Mouse (Mus musculus): Measurements from ENCODE around the gene Siah1a. TPM values are rescaled to one million over a fixed set of nuclear protein-coding genes. Genes with fewer than 3 reads are reported as not detected.

Gene Siah1a
- polyA plus RNA-seq, 1 experiment = 11.8 TPM

GRCm38 (mm10) chr8:86745935-86746441 lies 254 bp upstream of the Siah1a start:
- TF ChIP-seq POLR2A (IDR thresholded peaks at IDR 0.05; ENCODE audit: borderline replicate concordance, low read depth, low read length) = no peak
- no peak for TF ChIP-seq CTCF (IDR thresholded peaks at IDR 0.05; ENCODE audit: low read depth, low read length)
- H3K27ac ChIP-seq (ENCODE audit: insufficient read depth, low read depth, low read length) = peak overlapping the region; percentile 65
- peaks cover 17% of the 10 kb centered on the region for H3K4me1 ChIP-seq (ENCODE audit: control insufficient read depth, insufficient read depth, low read length)
- H3K4me3 ChIP-seq (ENCODE audit: insufficient read depth, low read length) = peak overlapping the region; percentile 79

DNA sequence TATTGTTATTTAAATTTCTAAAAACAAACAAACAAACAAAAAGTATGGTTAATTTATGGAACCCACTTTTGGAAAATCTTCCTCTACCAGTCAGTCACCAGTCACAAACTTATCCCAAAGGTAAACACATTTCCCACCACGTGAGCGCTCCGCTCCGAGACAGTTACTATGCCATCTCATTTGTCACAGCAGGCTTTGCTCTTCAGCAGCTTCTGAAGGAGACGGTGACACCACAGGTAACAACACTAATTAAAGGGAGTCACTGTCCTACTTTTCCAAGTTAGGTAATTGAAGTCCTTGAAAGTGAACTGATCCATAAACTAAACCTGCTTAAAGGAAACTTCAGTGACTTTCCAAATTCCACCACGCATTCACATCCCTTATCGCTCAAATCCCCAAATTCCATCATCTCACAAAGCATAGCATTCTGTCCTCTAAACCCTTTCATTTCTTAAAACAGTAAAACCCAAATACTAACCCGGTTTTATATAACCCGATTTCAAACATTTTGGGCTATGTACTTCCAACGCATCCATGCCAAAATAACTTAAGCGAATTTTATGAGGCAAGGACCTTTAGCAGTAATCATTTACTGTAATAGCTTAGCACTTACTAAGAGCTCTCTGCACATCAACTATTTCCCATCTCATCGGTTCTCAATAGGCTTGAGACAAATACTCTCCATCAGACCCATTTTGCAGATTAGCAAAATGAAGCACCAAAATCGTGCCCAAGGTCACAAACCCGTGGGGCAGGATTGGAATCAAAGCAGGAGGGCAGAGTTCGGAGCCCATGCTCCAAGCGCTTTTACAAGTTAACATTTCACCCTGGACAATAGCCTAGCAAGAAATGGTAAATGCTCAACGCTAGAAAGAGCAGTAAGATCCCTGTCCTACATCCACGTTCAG lies 1.2 kb downstream of the Siah1a start:
- H3K27ac ChIP-seq (ENCODE audit: insufficient read depth, low read depth, low read length) = 0 out of 2 replicates have a peak overlapping the region, but pooled peaks have one; percentile 65
- no peak for TF ChIP-seq CTCF (IDR thresholded peaks at IDR 0.05; ENCODE audit: low read depth, low read length)
- TF ChIP-seq POLR2A (IDR thresholded peaks at IDR 0.05; ENCODE audit: borderline replicate concordance, low read depth, low read length) = no peak
- peak overlapping the region; percentile 79 for H3K4me3 ChIP-seq (ENCODE audit: insufficient read depth, low read length)
- peaks cover 17% of the 10 kb centered on the region for H3K4me1 ChIP-seq (ENCODE audit: control insufficient read depth, insufficient read depth, low read length)

DNA sequence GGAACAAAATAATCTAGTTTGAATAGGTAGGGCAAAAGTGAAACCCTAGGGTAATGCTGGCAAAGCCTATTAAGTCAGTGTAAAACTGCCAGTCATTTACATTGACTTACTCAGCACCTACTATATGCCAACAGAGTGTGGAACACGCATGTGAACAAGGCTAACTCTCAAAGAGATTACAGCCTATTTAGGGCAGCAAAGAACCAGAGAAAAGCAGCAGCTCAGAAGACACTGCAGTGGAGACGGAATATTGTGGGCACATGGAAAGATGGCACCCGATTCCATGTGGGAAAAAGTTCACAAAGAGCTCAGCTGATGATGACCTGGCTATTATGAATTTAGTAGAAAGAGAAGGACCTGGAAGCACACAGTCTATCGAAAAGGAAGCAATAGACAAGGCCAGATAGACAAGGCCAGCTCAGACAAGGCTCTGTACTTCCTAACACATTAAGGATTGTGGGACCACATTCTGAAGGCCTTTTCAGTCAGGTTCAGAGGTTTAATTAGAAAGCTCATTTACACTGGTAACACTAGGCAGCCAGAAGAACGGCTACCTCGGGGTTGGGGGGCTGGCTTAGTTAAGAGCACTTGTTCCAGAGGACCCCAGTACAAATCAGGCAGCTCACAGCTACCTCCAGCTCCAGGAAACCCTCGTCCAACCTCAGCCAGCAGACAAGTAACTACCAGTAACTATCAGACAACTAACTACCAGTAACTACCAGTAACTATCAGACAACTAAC lies 3.0 kb downstream of the Siah1a start:
- Histone ChIP-seq H3K4me1 (ENCODE audit: control insufficient read depth, insufficient read depth, low read length) (peaks cover 17% of the 10 kb centered on the region), H3K4me3 (ENCODE audit: insufficient read depth, low read length) (no peak overlapping the region), H3K27ac (ENCODE audit: insufficient read depth, low read depth, low read length) (no peak overlapping the region)
- TF ChIP-seq CTCF (IDR thresholded peaks at IDR 0.05; ENCODE audit: low read depth, low read length) = no peak
- TF ChIP-seq POLR2A (IDR thresholded peaks at IDR 0.05; ENCODE audit: borderline replicate concordance, low read depth, low read length) = no peak

- no peak overlapping the region for H3K4me3 ChIP-seq (ENCODE audit: insufficient read depth, low read length)
- TF ChIP-seq CTCF (IDR thresholded peaks at IDR 0.05; ENCODE audit: low read depth, low read length) (no peak), POLR2A (IDR thresholded peaks at IDR 0.05; ENCODE audit: borderline replicate concordance, low read depth, low read length) (no peak)
- H3K27ac ChIP-seq (ENCODE audit: insufficient read depth, low read depth, low read length) = no peak overlapping the region
- H3K4me1 ChIP-seq (ENCODE audit: control insufficient read depth, insufficient read depth, low read length) = peaks cover 17% of the 10 kb centered on the region
Measured at GRCm38 (mm10) chr8:86741627-86742026, 4.1 kb downstream of the Siah1a start.

GRCm38 (mm10) chr8:86740899-86741298 lies 4.8 kb downstream of the Siah1a start:
- TF ChIP-seq POLR2A (IDR thresholded peaks at IDR 0.05; ENCODE audit: borderline replicate concordance, low read depth, low read length) = no peak
- TF ChIP-seq CTCF (IDR thresholded peaks at IDR 0.05; ENCODE audit: low read depth, low read length) = no peak
- Histone ChIP-seq H3K27ac (ENCODE audit: insufficient read depth, low read depth, low read length) (no peak overlapping the region), H3K4me3 (ENCODE audit: insufficient read depth, low read length) (no peak overlapping the region), H3K4me1 (ENCODE audit: control insufficient read depth, insufficient read depth, low read length) (peaks cover 17% of the 10 kb centered on the region)

DNA sequence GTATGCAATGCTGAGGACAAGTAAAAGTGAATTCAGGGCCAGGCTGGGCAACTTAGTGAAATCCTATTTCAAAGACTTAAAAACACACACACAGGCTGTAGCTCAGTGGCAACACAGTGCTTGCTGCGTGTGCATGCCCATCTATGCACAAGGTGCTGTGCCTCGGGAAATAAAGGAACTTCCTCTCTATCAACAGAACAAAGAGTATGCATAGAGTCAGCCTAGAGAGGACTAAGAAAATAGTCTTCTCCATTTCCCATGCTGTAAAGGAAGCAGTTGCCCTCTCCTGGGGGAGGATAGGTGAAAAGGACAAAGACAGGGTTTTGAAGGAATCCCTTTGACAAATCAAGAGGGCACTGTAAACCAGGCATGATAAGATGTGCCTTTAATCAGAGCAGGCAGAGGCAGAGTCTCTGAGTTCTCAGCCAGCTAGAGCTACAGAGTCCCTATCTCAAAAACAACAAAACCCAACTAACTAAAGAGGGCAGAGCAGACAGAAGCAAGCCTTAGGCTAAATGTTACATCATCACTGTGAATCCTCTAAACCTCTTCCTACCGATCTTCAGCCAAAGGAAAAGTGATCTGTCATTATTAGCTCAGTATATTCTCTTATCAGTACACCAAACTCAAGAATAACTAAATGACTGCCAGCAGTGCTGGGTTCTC lies 10.2 kb downstream of the Siah1a start:
- TF ChIP-seq POLR2A (IDR thresholded peaks at IDR 0.05; ENCODE audit: borderline replicate concordance, low read depth, low read length) (no peak), CTCF (IDR thresholded peaks at IDR 0.05; ENCODE audit: low read depth, low read length) (no peak)
- no peak overlapping the region for H3K4me3 ChIP-seq (ENCODE audit: insufficient read depth, low read length)
- peaks cover 28% of the 10 kb centered on the region for H3K4me1 ChIP-seq (ENCODE audit: control insufficient read depth, insufficient read depth, low read length)
- no peak overlapping the region for H3K27ac ChIP-seq (ENCODE audit: insufficient read depth, low read depth, low read length)

DNA sequence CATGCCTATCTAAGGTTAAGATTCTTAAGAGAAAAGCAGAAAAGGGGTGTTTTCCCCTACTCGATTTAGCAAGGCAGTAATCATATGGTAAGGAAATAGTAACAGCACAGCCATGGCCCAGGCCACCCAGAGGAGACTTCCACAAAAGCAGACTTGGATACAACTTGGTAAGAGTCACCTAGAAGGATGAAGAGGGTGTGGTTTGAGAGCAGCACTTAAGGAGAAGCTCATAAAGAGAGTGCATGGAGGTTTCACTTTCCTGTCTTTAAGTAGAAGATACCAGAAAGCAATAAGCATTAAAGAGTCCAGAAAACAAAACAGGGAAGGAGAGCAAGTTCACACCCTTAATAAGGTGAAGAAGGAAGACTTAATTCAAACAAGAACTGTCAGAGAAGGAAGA lies 10.8 kb downstream of the Siah1a start:
- TF ChIP-seq CTCF (IDR thresholded peaks at IDR 0.05; ENCODE audit: low read depth, low read length) (no peak), POLR2A (IDR thresholded peaks at IDR 0.05; ENCODE audit: borderline replicate concordance, low read depth, low read length) (no peak)
- peaks cover 33% of the 10 kb centered on the region for H3K4me1 ChIP-seq (ENCODE audit: control insufficient read depth, insufficient read depth, low read length)
- no peak overlapping the region for H3K4me3 ChIP-seq (ENCODE audit: insufficient read depth, low read length)
- H3K27ac ChIP-seq (ENCODE audit: insufficient read depth, low read depth, low read length) = no peak overlapping the region

- Histone ChIP-seq H3K4me1 (ENCODE audit: control insufficient read depth, insufficient read depth, low read length) (peaks cover 33% of the 10 kb centered on the region), H3K27ac (ENCODE audit: insufficient read depth, low read depth, low read length) (no peak overlapping the region), H3K4me3 (ENCODE audit: insufficient read depth, low read length) (no peak overlapping the region)
- TF ChIP-seq CTCF (IDR thresholded peaks at IDR 0.05; ENCODE audit: low read depth, low read length) (no peak), POLR2A (IDR thresholded peaks at IDR 0.05; ENCODE audit: borderline replicate concordance, low read depth, low read length) (no peak)
Measured at GRCm38 (mm10) chr8:86734171-86734570, 11.6 kb downstream of the Siah1a start.

DNA sequence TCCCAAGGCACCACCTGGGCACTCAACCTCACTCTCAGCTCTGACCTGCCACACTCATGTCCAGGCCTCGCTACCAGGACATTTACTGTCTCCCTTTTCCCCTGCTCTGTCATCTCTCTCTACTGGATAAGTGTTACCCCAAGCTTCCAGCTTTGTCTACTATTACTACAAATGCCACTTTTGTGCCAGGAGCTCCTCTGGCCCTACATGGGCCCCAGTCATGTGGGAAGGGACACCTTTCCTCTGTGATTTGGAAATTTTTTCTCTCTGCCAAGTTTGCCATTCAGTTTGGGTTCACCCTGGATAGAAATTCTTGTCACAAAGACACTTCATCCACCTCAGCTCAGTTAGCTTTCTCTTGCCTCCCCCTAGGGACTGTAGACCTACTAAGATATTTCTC lies 14.9 kb downstream of the Siah1a start:
- Histone ChIP-seq H3K4me3 (ENCODE audit: insufficient read depth, low read length) (no peak overlapping the region), H3K27ac (ENCODE audit: insufficient read depth, low read depth, low read length) (no peak overlapping the region), H3K4me1 (ENCODE audit: control insufficient read depth, insufficient read depth, low read length) (peaks cover 32% of the 10 kb centered on the region)
- TF ChIP-seq CTCF (IDR thresholded peaks at IDR 0.05; ENCODE audit: low read depth, low read length) = no peak
- TF ChIP-seq POLR2A (IDR thresholded peaks at IDR 0.05; ENCODE audit: borderline replicate concordance, low read depth, low read length) = no peak

All from bone marrow macrophage, adult 2 months (primary cell).